Mouse (Mus musculus) liver, embryonic 14.5 days (tissue): ENCODE results near the gene Acvr1b. TPM values are rescaled to one million over a fixed set of nuclear protein-coding genes. Genes with fewer than 3 reads are reported as not detected.

Experiments
- ATAC-seq: fragments of 200-750 bp; cut with Nextera tagmentation; 2 replicates; pipeline ENCODE4 v1.8.0; 2017; ENCODE audit warnings: moderate number of reproducible peaks, mild to moderate bottlenecking, moderate library complexity; ENCODE audit not compliant: insufficient read depth
- DNase-seq, 3 experiments: peaks; one replicate each; pipeline ENCODE4 v3.0.0-alpha.2; 2012 to 2013; ENCODE audit warnings: low read depth in 3 of 3, low spot score in 3 of 3
- H3K27ac ChIP-seq: fragments of 300-500 bp; sonication (generic); 2 replicates; pipeline ENCODE4 v1.5.1; 2014; ENCODE audit warnings: moderate library complexity, mild to moderate bottlenecking, control low read depth, inconsistent platforms
- H3K27me3 ChIP-seq: fragments of 300-500 bp; sonication (generic); 2 replicates; pipeline ENCODE4 v1.6.1; 2014; ENCODE audit warnings: mild to moderate bottlenecking, low read length, moderate library complexity; ENCODE audit not compliant: control insufficient read depth, insufficient read depth
- H3K36me3 ChIP-seq: fragments of 300-500 bp; sonication (generic); replicated peaks from 2 replicates; pipeline ENCODE4 v1.6.1; 2014; ENCODE audit warnings: low read depth; ENCODE audit not compliant: control insufficient read depth, insufficient read depth
- H3K4me1 ChIP-seq, 2 experiments: fragments of 200-500 bp in 1 of 2; fragments of 300-500 bp in 1 of 2; sonication (generic) in 1 of 2; replicated peaks; 2 replicates each; pipeline ENCODE4 v1.6.1; 2012 to 2014; ENCODE audit warnings: antibody characterized with exemption in 1 of 2, inconsistent platforms in 1 of 2, low read length in 1 of 2; ENCODE audit not compliant: control insufficient read depth in 2 of 2, insufficient read depth in 2 of 2
- H3K4me2 ChIP-seq: fragments of 300-500 bp; sonication (generic); 2 replicates; pipeline ENCODE4 v1.6.1; 2014; ENCODE audit warnings: low read depth, mild to moderate bottlenecking, control low read depth, moderate library complexity
- H3K4me3 ChIP-seq, 2 experiments: fragments of 200-500 bp in 1 of 2; fragments of 300-500 bp in 1 of 2; sonication (generic) in 1 of 2; 2 replicates each; pipeline ENCODE4 v1.5.1; 2012 to 2014; ENCODE audit warnings: low read depth in 2 of 2, low read length in 2 of 2, mild to moderate bottlenecking in 2 of 2, control low read depth in 1 of 2, inconsistent platforms in 1 of 2, moderate library complexity in 1 of 2; ENCODE audit not compliant: insufficient read depth in 1 of 2
- H3K9ac ChIP-seq: fragments of 300-500 bp; sonication (generic); replicated peaks from 2 replicates; pipeline ENCODE4 v1.6.1; 2014; ENCODE audit warnings: mild to moderate bottlenecking, control low read depth, moderate library complexity
- H3K9me3 ChIP-seq: fragments of 300-500 bp; sonication (generic); 2 replicates; pipeline ENCODE4 v1.6.1; 2016; ENCODE audit warnings: low read length, mixed read lengths; ENCODE audit not compliant: control insufficient read depth
- CTCF ChIP-seq: IDR thresholded peaks from 2 replicates; pipeline ENCODE4 v1.5.1; 2016; ENCODE audit warnings: antibody characterized with exemption, low read depth, control low read depth
- EP300 ChIP-seq: IDR thresholded peaks from 2 replicates; pipeline ENCODE4 v1.6.1; 2016; ENCODE audit warnings: antibody characterized with exemption, low read depth
- WGBS: fragments of 180-500 bp; shearing (Covaris S2); extraction: QIAGEN DNeasy Blood & Tissue Kit; methylation state at CpG from one replicate; pipeline ENCODE4 v1.1.7; 2014; ENCODE audit not compliant: insufficient replicate concordance; 5-methylcytosine and 5-hydroxymethylcytosine counted together
- polyA plus RNA-seq, 2 experiments: library from polyadenylated mRNA; depleted of rRNA in 1 of 2; stranded (reverse) in 1 of 2; unstranded in 1 of 2; fragments of >200 nt; fragmentation: Nextera tagmentation in 1 of 2; extraction: Ambion mirVana in 1 of 2; gene quantifications; 2 replicates each; pipeline versions ENCODE4 v1.2.1 to v1.2.3; 2012 to 2014

Acvr1b gene
- polyA plus RNA-seq, 2 experiments, result 1.3 to 3.2 TPM

DNA sequence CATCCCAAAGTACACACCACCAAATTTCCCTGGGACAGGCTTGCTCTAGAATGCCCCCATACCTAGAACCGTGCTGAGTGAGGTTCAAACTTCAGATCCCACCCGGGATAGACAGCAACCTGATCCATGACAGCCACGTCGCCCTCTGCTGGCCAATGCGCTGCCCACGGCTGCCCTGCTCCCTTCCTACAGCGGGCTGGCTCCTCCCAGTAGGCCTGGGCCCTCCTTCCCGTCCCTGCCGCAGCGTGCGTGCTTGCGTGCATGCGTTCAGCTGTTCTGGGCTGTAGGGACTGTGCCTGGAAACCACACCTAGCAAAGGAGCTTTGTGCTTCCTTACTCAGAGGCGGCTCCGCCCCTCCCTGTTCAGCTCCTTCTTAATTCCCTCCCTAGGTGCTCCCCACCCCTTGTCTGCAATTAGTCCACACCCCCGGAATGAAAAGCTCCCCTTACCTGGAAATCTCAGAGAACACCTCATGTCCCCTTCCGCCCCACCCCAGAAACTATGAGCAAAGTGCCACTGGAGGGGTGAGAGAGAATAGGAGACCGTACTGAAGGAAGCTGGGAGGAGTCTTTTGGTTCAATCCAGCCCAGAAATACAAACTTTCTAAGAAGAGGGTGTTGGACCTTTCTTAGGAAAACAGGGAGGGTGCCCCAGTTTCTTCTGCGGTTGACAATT, 28.3 kb upstream of the Acvr1b start:
- ATAC-seq, result peak; percentile 82
- no peak for TF ChIP-seq EP300
- TF ChIP-seq CTCF, result peak; percentile 96
- 4% methylated on average over 19 of the region's 19 CpGs for WGBS
- Histone ChIP-seq H3K27ac (no peak overlapping the region), H3K36me3 (no peaks in the 10 kb centered on the region), H3K9me3 (no peaks in the 10 kb centered on the region), H3K4me3 (no peak overlapping the region), H3K27me3 (no peaks in the 10 kb centered on the region; the same call in 1 of the 2 replicates), H3K9ac (no peak overlapping the region), H3K4me2 (peak overlapping the region; percentile 30), H3K4me1 (peaks cover 9 to 28% of the 10 kb centered on the region in 2 experiments)
- DNase-seq, result peak; percentile 44 to 72 (median 67)

DNA sequence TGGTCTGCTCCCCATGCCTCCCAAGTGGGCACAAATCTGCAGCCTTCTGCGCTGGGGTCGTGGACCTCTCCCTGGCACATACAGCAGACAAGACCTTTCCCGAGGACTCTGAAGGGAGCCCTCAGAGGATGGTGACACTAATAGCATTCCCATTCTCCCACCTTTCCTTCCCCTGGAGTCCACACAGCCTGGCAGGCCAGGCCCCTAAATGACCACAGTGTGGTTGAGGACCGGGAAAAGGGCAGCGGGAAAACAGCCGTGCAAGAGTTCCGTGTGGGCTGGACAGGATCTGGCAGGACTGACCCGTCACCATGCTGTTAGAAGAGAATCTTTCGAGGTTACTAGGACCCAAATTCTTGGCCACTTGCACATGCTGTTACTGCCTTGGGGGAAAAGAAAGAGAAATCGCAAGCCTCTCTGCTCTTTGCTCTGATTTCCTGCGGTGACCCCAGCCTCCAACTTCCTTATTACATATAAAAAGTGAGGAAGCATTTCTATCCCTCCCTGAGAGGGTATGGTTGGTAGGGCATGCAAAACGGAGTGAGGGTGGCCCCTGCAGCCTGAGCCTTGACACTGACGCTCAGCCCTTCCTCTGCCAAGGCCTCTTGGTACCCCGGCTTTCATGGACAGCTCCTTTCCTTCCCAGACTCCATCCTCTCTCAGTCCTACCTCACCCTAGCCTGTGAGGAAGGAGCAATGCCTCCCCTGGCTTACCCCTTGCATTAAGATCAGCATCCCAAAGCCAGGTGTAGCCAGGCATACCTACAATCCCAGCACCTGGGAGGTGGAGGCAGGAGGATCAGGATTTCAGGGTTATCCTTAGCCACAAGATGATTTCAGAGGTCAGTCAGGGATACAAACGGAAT, 27.5 kb upstream of the Acvr1b start:
- no peak overlapping the region for H3K9ac ChIP-seq
- H3K4me3 ChIP-seq, result no peak overlapping the region
- H3K36me3 ChIP-seq, result no peaks in the 10 kb centered on the region
- H3K4me2 ChIP-seq, result peak overlapping the region; percentile 30
- peaks cover 9 to 23% of the 10 kb centered on the region in 2 experiments for H3K4me1 ChIP-seq
- no peak for ATAC-seq
- no peak overlapping the region for H3K27ac ChIP-seq
- 18% methylated on average over 15 of the region's 15 CpGs for WGBS
- no peak for DNase-seq
- H3K27me3 ChIP-seq, result no peaks in the 10 kb centered on the region; the same call in 1 of the 2 replicates
- no peaks in the 10 kb centered on the region for H3K9me3 ChIP-seq
- no peak for TF ChIP-seq EP300
- TF ChIP-seq CTCF, result no peak

DNA sequence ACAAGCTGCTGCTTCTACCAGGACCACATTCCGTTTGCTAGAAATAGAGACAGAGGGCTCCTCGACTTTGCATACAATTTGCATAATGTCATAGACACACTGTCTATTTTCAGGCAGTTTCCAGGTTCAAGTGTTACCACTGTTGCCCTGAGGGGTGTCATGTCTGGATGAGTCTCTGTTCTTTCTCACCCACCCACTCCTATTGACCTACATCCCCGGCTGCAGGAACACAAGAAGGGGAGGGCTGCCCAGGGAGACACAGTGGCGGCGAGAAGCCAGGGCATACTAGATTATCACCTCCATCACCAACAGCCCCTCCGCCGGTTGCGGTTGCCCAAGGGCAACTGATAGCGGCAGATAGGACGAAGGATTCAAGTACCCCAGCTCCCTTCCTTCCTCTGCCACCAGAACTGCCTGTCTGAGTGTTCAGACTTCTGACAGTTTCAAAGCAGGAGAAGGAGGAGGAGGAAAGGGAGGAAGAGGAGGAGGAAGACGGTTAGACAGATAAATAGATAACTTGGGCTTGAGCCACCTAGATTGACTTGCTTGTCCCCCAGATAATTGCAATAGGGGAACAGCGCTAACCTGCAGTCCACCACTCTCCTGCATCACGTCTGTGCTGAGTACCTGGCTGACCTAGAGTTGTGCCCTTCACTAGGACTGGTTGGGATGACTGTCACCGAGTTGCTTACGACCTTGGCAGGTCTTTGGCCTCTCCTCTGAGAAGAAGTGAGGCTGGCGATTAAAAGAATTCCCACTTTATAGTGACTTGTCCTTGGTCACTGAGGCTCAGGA, 26.6 kb upstream of the Acvr1b start:
- DNase-seq, result no peak
- ATAC-seq, result no peak
- no peak overlapping the region for H3K27ac ChIP-seq
- no peaks in the 10 kb centered on the region; the same call in 1 of the 2 replicates for H3K27me3 ChIP-seq
- WGBS, result 9% methylated on average over 16 of the region's 16 CpGs
- H3K9ac ChIP-seq, result no peak overlapping the region
- no peaks in the 10 kb centered on the region for H3K9me3 ChIP-seq
- peak overlapping the region; percentile 18 for H3K4me2 ChIP-seq
- H3K4me1 ChIP-seq, result peaks cover 9 to 21% of the 10 kb centered on the region in 2 experiments
- H3K36me3 ChIP-seq, result no peaks in the 10 kb centered on the region
- TF ChIP-seq CTCF (no peak), EP300 (no peak)
- no peak overlapping the region for H3K4me3 ChIP-seq

DNA sequence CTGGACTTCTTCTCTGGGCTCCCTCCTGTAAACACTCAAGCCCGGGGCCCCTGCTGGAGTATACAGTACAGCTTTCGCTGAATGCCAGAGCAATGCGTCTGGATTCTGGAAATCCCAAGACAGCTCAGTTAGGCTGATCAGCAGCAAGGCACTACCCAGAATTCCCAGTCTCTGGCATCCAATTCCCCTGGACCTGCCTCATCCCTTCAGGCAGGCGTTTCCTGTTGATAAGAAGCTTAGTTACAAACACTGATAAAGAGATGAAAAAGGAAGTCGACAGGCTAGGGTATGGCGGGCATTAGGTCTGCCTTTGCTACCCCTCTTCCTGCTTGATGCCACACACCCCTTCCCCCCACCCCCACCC, 26.0 kb upstream of the Acvr1b start:
- Histone ChIP-seq H3K4me3 (no peak overlapping the region), H3K4me2 (peak overlapping the region; percentile 11; the same call in 1 of the 2 replicates), H3K27ac (no peak overlapping the region), H3K9me3 (no peaks in the 10 kb centered on the region), H3K4me1 (peaks cover 9 to 21% of the 10 kb centered on the region in 2 experiments), H3K27me3 (no peaks in the 10 kb centered on the region; the same call in 1 of the 2 replicates), H3K9ac (no peak overlapping the region), H3K36me3 (no peaks in the 10 kb centered on the region)
- WGBS, result 5% methylated on average over 6 of the region's 6 CpGs
- ATAC-seq, result no peak
- no peak for TF ChIP-seq CTCF
- TF ChIP-seq EP300, result no peak
- DNase-seq, result no peak
